Mouse (Mus musculus) liver, embryonic 15.5 days (tissue): ENCODE results near the gene Defa17. TPM values are rescaled to one million over a fixed set of nuclear protein-coding genes. Genes with fewer than 3 reads are reported as not detected.
"Not testable (repeated sequence)": the region's sequence is repeated elsewhere in the genome, so short reads cannot be mapped to it uniquely, and the experiment has no call there.

Experiments used
- ATAC-seq: fragments of 200-750 bp; cut with Nextera tagmentation; 2 replicates; pipeline ENCODE4 v1.8.0; 2017; ENCODE audit warnings: moderate number of reproducible peaks, mild to moderate bottlenecking, moderate library complexity; ENCODE audit not compliant: insufficient read depth
- H3K27ac ChIP-seq: fragments of 300-500 bp; sonication (generic); replicated peaks from 2 replicates; pipeline ENCODE4 v1.5.1; 2015; ENCODE audit warnings: mild to moderate bottlenecking, inconsistent platforms
- H3K27me3 ChIP-seq: fragments of 300-500 bp; sonication (generic); 2 replicates; pipeline ENCODE4 v1.6.1; 2015; ENCODE audit warnings: mild to moderate bottlenecking, inconsistent platforms
- H3K36me3 ChIP-seq: fragments of 300-500 bp; sonication (generic); replicated peaks from 2 replicates; pipeline ENCODE4 v1.6.1; 2015; ENCODE audit warnings: moderate library complexity, mild to moderate bottlenecking, inconsistent platforms
- H3K4me1 ChIP-seq: fragments of 300-500 bp; sonication (generic); replicated peaks from 2 replicates; pipeline ENCODE4 v1.6.1; 2015; ENCODE audit warnings: inconsistent platforms
- H3K4me2 ChIP-seq: fragments of 300-500 bp; sonication (generic); 2 replicates; pipeline ENCODE4 v1.6.1; 2015; ENCODE audit warnings: moderate library complexity, mild to moderate bottlenecking, inconsistent platforms
- H3K4me3 ChIP-seq: fragments of 300-500 bp; sonication (generic); replicated peaks from 2 replicates; pipeline ENCODE4 v1.5.1; 2015; ENCODE audit warnings: mild to moderate bottlenecking, inconsistent platforms
- H3K9ac ChIP-seq: fragments of 300-500 bp; sonication (generic); 2 replicates; pipeline ENCODE4 v1.6.1; 2015; ENCODE audit warnings: moderate library complexity, mild to moderate bottlenecking, inconsistent platforms
- H3K9me3 ChIP-seq: fragments of 300-500 bp; sonication (generic); replicated peaks from 2 replicates; pipeline ENCODE4 v1.6.1; 2016; ENCODE audit warnings: inconsistent platforms
- WGBS: fragments of 180-500 bp; shearing (Covaris S2); methylation state at CpG from one replicate; pipeline ENCODE4 v1.1.7; 2015; ENCODE audit warnings: mixed read lengths; ENCODE audit not compliant: insufficient replicate concordance; 5-methylcytosine and 5-hydroxymethylcytosine counted together
- polyA plus RNA-seq: library from polyadenylated mRNA; unstranded; fragments of >200 nt; fragmentation: Nextera tagmentation; extraction: Ambion mirVana; gene quantifications from 2 replicates; pipeline ENCODE4 v1.2.1, GENCODE M21; 2015

Defa17 gene
- polyA plus RNA-seq = not detected in 2 replicates

DNA sequence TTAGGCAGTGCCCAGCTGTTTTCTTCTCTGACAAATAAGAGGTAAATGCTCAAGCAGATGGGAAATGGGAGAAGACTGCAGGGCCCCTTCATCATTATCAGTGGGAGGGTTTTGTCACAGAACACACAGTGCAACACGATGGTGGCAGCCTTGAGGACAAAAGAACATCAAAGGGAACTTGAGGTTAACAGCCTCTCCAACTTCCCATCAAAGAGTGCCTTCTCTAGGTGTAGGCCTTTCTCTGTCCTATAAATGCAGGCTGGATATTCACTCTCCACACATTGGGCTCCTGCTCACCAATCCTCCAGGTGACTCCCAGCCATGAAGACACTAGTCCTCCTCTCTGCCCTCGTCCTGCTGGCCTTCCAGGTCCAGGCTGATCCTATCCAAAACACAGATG lies at the start of gene Defa17:
Gene Defa17, plus strand, starts transcription at position 301 of the 400 bp plus-strand sequence.
- not testable (repeated sequence) for H3K36me3 ChIP-seq, ATAC-seq, H3K9me3 ChIP-seq, H3K9ac ChIP-seq, H3K27me3 ChIP-seq, H3K4me2 ChIP-seq, H3K4me3 ChIP-seq, H3K27ac ChIP-seq, H3K4me1 ChIP-seq
- 20% methylated on average over 1 of the region's 2 CpGs for WGBS

GRCm38 (mm10) chr8:21617883-21618282 lies 37.7 kb upstream of the Defa17 start, which contains the start of gene Defa26:
Defa26 (plus strand) TSS chr8:21618183.
- not testable (repeated sequence) for H3K27me3 ChIP-seq, H3K36me3 ChIP-seq, H3K4me2 ChIP-seq, H3K4me1 ChIP-seq, ATAC-seq, H3K9me3 ChIP-seq, H3K4me3 ChIP-seq, H3K27ac ChIP-seq, H3K9ac ChIP-seq
- 67% methylated on average over 1 of the region's 1 CpGs for WGBS

DNA sequence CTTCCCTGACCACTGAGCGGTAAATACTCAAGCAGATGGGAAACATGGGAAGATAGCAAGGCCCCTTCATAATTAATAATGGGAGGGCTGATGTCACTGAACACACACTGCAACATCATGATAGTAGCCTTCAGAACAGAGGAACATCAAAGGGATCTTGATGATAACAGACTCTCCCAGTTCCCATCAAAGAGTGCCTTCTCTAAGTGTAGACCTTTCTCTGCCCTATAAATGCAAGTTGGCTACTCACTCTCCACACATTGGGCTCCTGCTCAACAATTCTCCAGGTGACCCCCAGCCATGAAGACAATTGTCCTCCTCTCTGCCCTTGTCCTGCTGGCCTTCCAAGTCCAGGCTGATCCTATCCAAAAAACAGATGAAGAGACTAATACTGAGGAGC lies 9.9 kb downstream of the Defa17 start, which contains the start of gene Defa34:
Gene Defa34, plus strand, starts transcription at position 301 of the 400 bp plus-strand sequence.
- not testable (repeated sequence) for H3K4me3 ChIP-seq, H3K9me3 ChIP-seq, H3K27ac ChIP-seq, H3K4me1 ChIP-seq, H3K4me2 ChIP-seq, H3K27me3 ChIP-seq, H3K9ac ChIP-seq, ATAC-seq, H3K36me3 ChIP-seq
- 50% methylated on average over 1 of the region's 1 CpGs for WGBS

- H3K4me1 ChIP-seq, H3K4me2 ChIP-seq, H3K9me3 ChIP-seq, ATAC-seq, H3K9ac ChIP-seq, H3K27ac ChIP-seq, H3K36me3 ChIP-seq, H3K4me3 ChIP-seq, H3K27me3 ChIP-seq: not testable (repeated sequence)
- WGBS = 48% methylated on average over 2 of the region's 2 CpGs
Observed at GRCm38 (mm10) chr8:21703545-21703944, 48.0 kb downstream of the Defa17 start, which contains the start of gene AY761184. AY761184 (minus strand) TSS chr8:21703645.

Other genes starting within 250 kb of the Defa17 start
- not detected in 2 replicates for gene Defa36, start 228.4 kb upstream of the Defa17 start, polyA plus RNA-seq
- not detected in 2 replicates for gene Gm7849, start 199.2 kb upstream of the Defa17 start, polyA plus RNA-seq
- gene Defa20, start 146.5 kb upstream of the Defa17 start, polyA plus RNA-seq = not detected in 2 replicates
- gene Defa32, start 126.7 kb upstream of the Defa17 start, polyA plus RNA-seq = not detected in 2 replicates
- gene Defa37, start 90.4 kb upstream of the Defa17 start, polyA plus RNA-seq = not detected in 2 replicates
- not detected in 2 replicates for gene Defa28, start 72.8 kb upstream of the Defa17 start, polyA plus RNA-seq
- not detected in 2 replicates for gene Gm7861, start 61.3 kb upstream of the Defa17 start, polyA plus RNA-seq
- gene Defa26, start 37.6 kb upstream of the Defa17 start, polyA plus RNA-seq = not detected in 2 replicates
- not detected in 2 replicates for gene Defa34, start 10.0 kb downstream of the Defa17 start, polyA plus RNA-seq
- not detected in 2 replicates for gene AY761184, start 47.9 kb downstream of the Defa17 start, polyA plus RNA-seq
- not detected in 2 replicates for gene Defa24, start 78.7 kb downstream of the Defa17 start, polyA plus RNA-seq
- not detected in 2 replicates for gene Defb50, start 167.8 kb downstream of the Defa17 start, polyA plus RNA-seq
- gene Defb2, start 184.1 kb downstream of the Defa17 start, polyA plus RNA-seq = not detected in 2 replicates
- not detected in 2 replicates for gene Defb10, start 203.1 kb downstream of the Defa17 start, polyA plus RNA-seq
- not detected in 2 replicates for gene Defb9, start 229.6 kb downstream of the Defa17 start, polyA plus RNA-seq